Mouse (Mus musculus): Measurements from ENCODE around the gene Aplnr. TPM values are rescaled to one million over a fixed set of nuclear protein-coding genes. Genes with fewer than 3 reads are reported as not detected.
A peak's percentile ranks its signal among the peaks of the same experiment; 100 is the strongest.

Gene Aplnr
- polyA plus RNA-seq, 1 experiment from 2014 or later = 30.0 TPM

GRCm38 (mm10) chr2:85131724-85132123 is 4.3 kb upstream of the Aplnr start:
- H3K27ac ChIP-seq (ENCODE audit: low read depth, low read length) = no peak overlapping the region
- no peak overlapping the region for H3K9ac ChIP-seq (ENCODE audit: low read length)
- DNase-seq (ENCODE audit: low spot score) (no peak), ATAC-seq (replicated peaks; ENCODE audit: low FRiP score) (no peak)
- H3K4me2 ChIP-seq (ENCODE audit: low read depth, low read length, severe bottlenecking) = no peak overlapping the region
- H3K36me3 ChIP-seq (ENCODE audit: control insufficient read depth, insufficient read depth, low read length) = no peaks in the 10 kb centered on the region
- no peaks in the 10 kb centered on the region for H3K27me3 ChIP-seq (ENCODE audit: control insufficient read depth, insufficient read depth, low read length)
- peaks cover 5% of the 10 kb centered on the region; the same call in 1 of the 2 replicates for H3K4me1 ChIP-seq (replicated peaks; ENCODE audit: control insufficient read depth, insufficient read depth, low read length)
- WGBS = 12% methylated on average over 1 of the region's 1 CpGs
- H3K4me3 ChIP-seq (ENCODE audit: low read depth, low read length) = no peak overlapping the region
- no peaks in the 10 kb centered on the region for H3K9me3 ChIP-seq (ENCODE audit: control insufficient read depth, low read length)

- no peak overlapping the region for H3K4me3 ChIP-seq (ENCODE audit: low read depth, low read length)
- H3K9ac ChIP-seq (ENCODE audit: low read length) = no peak overlapping the region
- H3K27ac ChIP-seq (ENCODE audit: low read depth, low read length) = no peak overlapping the region
- WGBS = 71% methylated on average over 2 of the region's 2 CpGs
- peaks cover 5% of the 10 kb centered on the region; the same call in 1 of the 2 replicates for H3K4me1 ChIP-seq (replicated peaks; ENCODE audit: control insufficient read depth, insufficient read depth, low read length)
- no peaks in the 10 kb centered on the region for H3K9me3 ChIP-seq (ENCODE audit: control insufficient read depth, low read length)
- no peaks in the 10 kb centered on the region for H3K36me3 ChIP-seq (ENCODE audit: control insufficient read depth, insufficient read depth, low read length)
- no peak for ATAC-seq (replicated peaks; ENCODE audit: low FRiP score)
- no peak overlapping the region for H3K4me2 ChIP-seq (ENCODE audit: low read depth, low read length, severe bottlenecking)
- no peak for DNase-seq (ENCODE audit: low spot score)
- H3K27me3 ChIP-seq (ENCODE audit: control insufficient read depth, insufficient read depth, low read length) = no peaks in the 10 kb centered on the region
Measured at GRCm38 (mm10) chr2:85132204-85132603, 3.8 kb upstream of the Aplnr start.

GRCm38 (mm10) chr2:85135099-85135498 is 926 bp upstream of the Aplnr start:
- Histone ChIP-seq H3K27ac (ENCODE audit: low read depth, low read length) (no peak overlapping the region), H3K36me3 (ENCODE audit: control insufficient read depth, insufficient read depth, low read length) (no peaks in the 10 kb centered on the region), H3K4me3 (ENCODE audit: low read depth, low read length) (no peak overlapping the region), H3K27me3 (ENCODE audit: control insufficient read depth, insufficient read depth, low read length) (no peaks in the 10 kb centered on the region), H3K4me2 (ENCODE audit: low read depth, low read length, severe bottlenecking) (no peak overlapping the region), H3K9ac (ENCODE audit: low read length) (no peak overlapping the region), H3K4me1 (replicated peaks; ENCODE audit: control insufficient read depth, insufficient read depth, low read length) (peaks cover 5% of the 10 kb centered on the region; the same call in 1 of the 2 replicates), H3K9me3 (ENCODE audit: control insufficient read depth, low read length) (no peaks in the 10 kb centered on the region)
- DNase-seq (ENCODE audit: low spot score) (no peak), ATAC-seq (replicated peaks; ENCODE audit: low FRiP score) (no peak)
- 68% methylated on average over 1 of the region's 1 CpGs for WGBS

- 90% methylated on average over 21 of the region's 21 CpGs for whole genome bisulfite sequencing
- ATAC-seq (replicated peaks; ENCODE audit: low FRiP score) (no peak), DNase-seq (ENCODE audit: low spot score) (no peak)
- H3K27ac ChIP-seq (ENCODE audit: low read depth, low read length) = no peak overlapping the region
- no peaks in the 10 kb centered on the region for H3K36me3 ChIP-seq (ENCODE audit: control insufficient read depth, insufficient read depth, low read length)
- H3K4me1 ChIP-seq (replicated peaks; ENCODE audit: control insufficient read depth, insufficient read depth, low read length) = no peaks in the 10 kb centered on the region
- H3K4me3 ChIP-seq (ENCODE audit: low read depth, low read length) = peak overlapping the region; percentile 2; the same call in 1 of the 2 replicates
- H3K27me3 ChIP-seq (ENCODE audit: control insufficient read depth, insufficient read depth, low read length) = no peaks in the 10 kb centered on the region
- H3K4me2 ChIP-seq (ENCODE audit: low read depth, low read length, severe bottlenecking) = no peak overlapping the region
- no peak overlapping the region for H3K9ac ChIP-seq (ENCODE audit: low read length)
- no peaks in the 10 kb centered on the region for H3K9me3 ChIP-seq (ENCODE audit: control insufficient read depth, low read length)
Measured at GRCm38 (mm10) chr2:85136831-85137520, 951 bp downstream of the Aplnr start.

- Histone ChIP-seq H3K9ac (ENCODE audit: low read length) (no peak overlapping the region), H3K9me3 (ENCODE audit: control insufficient read depth, low read length) (no peaks in the 10 kb centered on the region), H3K4me2 (ENCODE audit: low read depth, low read length, severe bottlenecking) (no peak overlapping the region), H3K4me3 (ENCODE audit: low read depth, low read length) (peak overlapping the region; percentile 2; the same call in 1 of the 2 replicates), H3K4me1 (replicated peaks; ENCODE audit: control insufficient read depth, insufficient read depth, low read length) (no peaks in the 10 kb centered on the region), H3K27ac (ENCODE audit: low read depth, low read length) (no peak overlapping the region), H3K36me3 (ENCODE audit: control insufficient read depth, insufficient read depth, low read length) (no peaks in the 10 kb centered on the region), H3K27me3 (ENCODE audit: control insufficient read depth, insufficient read depth, low read length) (no peaks in the 10 kb centered on the region)
- 69% methylated on average over 10 of the region's 10 CpGs for WGBS
- no peak for ATAC-seq (replicated peaks; ENCODE audit: low FRiP score)
- DNase-seq (ENCODE audit: low spot score) = no peak
Measured at GRCm38 (mm10) chr2:85137601-85138140, 1.6 kb downstream of the Aplnr start.

GRCm38 (mm10) chr2:85138143-85138542 is 2.1 kb downstream of the Aplnr start:
- no peaks in the 10 kb centered on the region for H3K9me3 ChIP-seq (ENCODE audit: control insufficient read depth, low read length)
- no peaks in the 10 kb centered on the region for H3K27me3 ChIP-seq (ENCODE audit: control insufficient read depth, insufficient read depth, low read length)
- H3K4me1 ChIP-seq (replicated peaks; ENCODE audit: control insufficient read depth, insufficient read depth, low read length) = no peaks in the 10 kb centered on the region
- no peak overlapping the region for H3K9ac ChIP-seq (ENCODE audit: low read length)
- WGBS = 29% methylated on average over 2 of the region's 2 CpGs
- H3K27ac ChIP-seq (ENCODE audit: low read depth, low read length) = no peak overlapping the region
- no peak overlapping the region for H3K4me2 ChIP-seq (ENCODE audit: low read depth, low read length, severe bottlenecking)
- DNase-seq (ENCODE audit: low spot score) (no peak), ATAC-seq (replicated peaks; ENCODE audit: low FRiP score) (no peak)
- no peaks in the 10 kb centered on the region for H3K36me3 ChIP-seq (ENCODE audit: control insufficient read depth, insufficient read depth, low read length)
- no peak overlapping the region for H3K4me3 ChIP-seq (ENCODE audit: low read depth, low read length)

- H3K4me3 ChIP-seq (ENCODE audit: low read depth, low read length) = no peak overlapping the region
- no peak overlapping the region for H3K27ac ChIP-seq (ENCODE audit: low read depth, low read length)
- H3K36me3 ChIP-seq (ENCODE audit: control insufficient read depth, insufficient read depth, low read length) = no peaks in the 10 kb centered on the region
- no peak overlapping the region for H3K4me2 ChIP-seq (ENCODE audit: low read depth, low read length, severe bottlenecking)
- H3K9me3 ChIP-seq (ENCODE audit: control insufficient read depth, low read length) = no peaks in the 10 kb centered on the region
- DNase-seq (ENCODE audit: low spot score) (no peak), ATAC-seq (replicated peaks; ENCODE audit: low FRiP score) (no peak)
- H3K27me3 ChIP-seq (ENCODE audit: control insufficient read depth, insufficient read depth, low read length) = no peaks in the 10 kb centered on the region
- no peak overlapping the region for H3K9ac ChIP-seq (ENCODE audit: low read length)
- no peaks in the 10 kb centered on the region for H3K4me1 ChIP-seq (replicated peaks; ENCODE audit: control insufficient read depth, insufficient read depth, low read length)
- WGBS = 69% methylated on average over 4 of the region's 4 CpGs
Measured at GRCm38 (mm10) chr2:85139393-85139792, 3.4 kb downstream of the Aplnr start.

- Histone ChIP-seq H3K4me2 (ENCODE audit: low read depth, low read length, severe bottlenecking) (no peak overlapping the region), H3K27ac (ENCODE audit: low read depth, low read length) (no peak overlapping the region), H3K9me3 (ENCODE audit: control insufficient read depth, low read length) (no peaks in the 10 kb centered on the region), H3K4me1 (replicated peaks; ENCODE audit: control insufficient read depth, insufficient read depth, low read length) (no peaks in the 10 kb centered on the region), H3K27me3 (ENCODE audit: control insufficient read depth, insufficient read depth, low read length) (no peaks in the 10 kb centered on the region), H3K9ac (ENCODE audit: low read length) (no peak overlapping the region), H3K4me3 (ENCODE audit: low read depth, low read length) (no peak overlapping the region), H3K36me3 (ENCODE audit: control insufficient read depth, insufficient read depth, low read length) (no peaks in the 10 kb centered on the region)
- DNase-seq (ENCODE audit: low spot score) (no peak), ATAC-seq (replicated peaks; ENCODE audit: low FRiP score) (no peak)
- 72% methylated on average over 7 of the region's 7 CpGs for WGBS
Measured at GRCm38 (mm10) chr2:85139846-85140245, 3.8 kb downstream of the Aplnr start.

- H3K9me3 ChIP-seq (ENCODE audit: control insufficient read depth, low read length) = no peaks in the 10 kb centered on the region
- H3K9ac ChIP-seq (ENCODE audit: low read length) = no peak overlapping the region
- H3K27ac ChIP-seq (ENCODE audit: low read depth, low read length) = no peak overlapping the region
- ATAC-seq (replicated peaks; ENCODE audit: low FRiP score) = no peak
- no peak overlapping the region for H3K4me3 ChIP-seq (ENCODE audit: low read depth, low read length)
- H3K27me3 ChIP-seq (ENCODE audit: control insufficient read depth, insufficient read depth, low read length) = no peaks in the 10 kb centered on the region
- H3K4me2 ChIP-seq (ENCODE audit: low read depth, low read length, severe bottlenecking) = no peak overlapping the region
- no peaks in the 10 kb centered on the region for H3K4me1 ChIP-seq (replicated peaks; ENCODE audit: control insufficient read depth, insufficient read depth, low read length)
- H3K36me3 ChIP-seq (ENCODE audit: control insufficient read depth, insufficient read depth, low read length) = no peaks in the 10 kb centered on the region
- no peak for DNase-seq (ENCODE audit: low spot score)
Measured at GRCm38 (mm10) chr2:85140833-85141232, 4.8 kb downstream of the Aplnr start.
